Mouse (Mus musculus): ENCODE results near the gene Slc38a6.

- no peak for TF ChIP-seq CTCF (IDR thresholded peaks at IDR 0.05; ENCODE audit: borderline replicate concordance, control insufficient read depth, extremely low read depth, insufficient read depth, low read length, poor library complexity)
- TF ChIP-seq POLR2A (IDR thresholded peaks at IDR 0.05; ENCODE audit: control insufficient read depth, extremely low read depth, insufficient read depth, low read length, poor library complexity) = no peak
Observed at GRCm38 (mm10) chr12:73353362-73353761, 66.8 kb downstream of the Slc38a6 start.
